ENCODE assay signal across 28 mouse cellular contexts in the genomic region with DNA sequence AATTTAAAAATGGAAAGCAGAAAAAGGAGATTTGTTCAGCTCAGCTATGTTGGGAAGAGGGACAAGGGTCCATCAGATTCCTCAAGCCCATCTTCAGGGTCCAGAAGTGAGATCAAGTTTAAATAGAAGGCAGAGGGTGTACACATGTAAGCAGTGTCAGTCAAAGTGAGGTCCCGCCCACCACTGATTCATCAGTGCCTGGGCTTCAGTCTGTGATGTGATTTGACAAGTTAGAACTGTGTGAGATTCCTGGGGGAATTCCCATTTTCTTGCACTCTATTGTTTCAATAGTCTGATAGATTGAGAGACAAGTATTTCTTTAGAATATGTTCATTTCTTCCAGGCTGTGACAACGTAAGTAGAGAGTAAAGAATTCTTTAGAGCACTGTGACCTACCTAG.
"Had no signal": no experiment of that assay in that cellular context is flagged by ENCODE, and none has a peak within 500 bp of the region (broad histone marks: within the 10 kb centered on the region; RNA-seq: fewer than 3 reads in every experiment).

No protein-coding gene starts in this region.

- H3K4me1 ChIP-seq: heart, embryonic 13.5 days; heart, embryonic 15.5 days; hindbrain, embryonic 13.5 days; intestine, embryonic 15.5 days; limb, embryonic 10.5 days; limb, embryonic 12.5 days; liver, embryonic 13.5 days; liver, embryonic 15.5 days had no signal

- H3K9ac ChIP-seq: heart, embryonic 13.5 days; heart, embryonic 15.5 days; hindbrain, embryonic 13.5 days; intestine, embryonic 15.5 days; limb, embryonic 12.5 days; liver, embryonic 13.5 days; liver, embryonic 15.5 days; liver, postnatal 0 days had no signal

- H3K27ac ChIP-seq: heart, adult 2 months; heart, embryonic 13.5 days; heart, embryonic 15.5 days; hindbrain, embryonic 13.5 days; intestine, embryonic 15.5 days; kidney, postnatal 0 days; layer of hippocampus, adult 2 months; left cerebral cortex, adult 2 months; limb, embryonic 10.5 days; limb, embryonic 12.5 days; liver, embryonic 13.5 days; liver, embryonic 15.5 days had no signal

- H3K4me3 ChIP-seq: heart, adult 2 months; heart, embryonic 13.5 days; heart, embryonic 15.5 days; hindbrain, embryonic 13.5 days; intestine, embryonic 15.5 days; layer of hippocampus, adult 2 months; left cerebral cortex, adult 2 months; limb, embryonic 10.5 days; limb, embryonic 12.5 days; liver, embryonic 13.5 days; liver, embryonic 15.5 days had no signal

- H3K9me3 ChIP-seq: heart, embryonic 13.5 days; heart, embryonic 15.5 days; hindbrain, embryonic 13.5 days; intestine, embryonic 15.5 days; limb, embryonic 10.5 days; limb, embryonic 12.5 days; liver, embryonic 13.5 days; liver, embryonic 15.5 days had no signal

- H3K4me2 ChIP-seq: heart, embryonic 11.5 days; heart, embryonic 13.5 days; heart, embryonic 15.5 days; hindbrain, embryonic 13.5 days; intestine, embryonic 15.5 days; limb, embryonic 12.5 days; liver, embryonic 11.5 days; liver, embryonic 13.5 days; liver, embryonic 15.5 days had no signal

- ATAC-seq: hindbrain, embryonic 16.5 days; inflammation-experienced regulatory T-cells, adult 6 months; intestine, embryonic 15.5 days; intestine, postnatal 0 days; liver, postnatal 0 days had no signal

- H3K27me3 ChIP-seq: heart, embryonic 13.5 days; heart, embryonic 15.5 days; hindbrain, embryonic 13.5 days; intestine, embryonic 15.5 days; limb, embryonic 12.5 days; liver, embryonic 13.5 days; liver, embryonic 15.5 days had no signal

- DNase-seq: gastrocnemius, postnatal 14 days; gastrocnemius, postnatal 36 days; heart, adult 11 months; heart, adult 2 months; heart, postnatal 14 days; heart, postnatal 36 days; kidney, adult 18-20 months; kidney, adult 8-10 months; kidney, postnatal 25 days; kidney, postnatal 4 days; liver; liver, embryonic 13.5 days; liver, postnatal 0 days had no signal
